Mouse (Mus musculus) limb, embryonic 12.5 days (tissue): ENCODE results near the gene Sel1l3. TPM values are rescaled to one million over a fixed set of nuclear protein-coding genes. Genes with fewer than 3 reads are reported as not detected.

ENCODE experiments used
- ATAC-seq: fragments of 200-750 bp; cut with Nextera tagmentation; 2 replicates; pipeline ENCODE4 v1.8.0; 2017; ENCODE audit warnings: low read depth, moderate TSS enrichment; ENCODE audit not compliant: insufficient number of reproducible peaks, insufficient read depth, low FRiP score, low TSS enrichment
- H3K27ac ChIP-seq: fragments of 300-500 bp; sonication (generic); 2 replicates; pipeline ENCODE4 v1.5.1; 2016; ENCODE audit warnings: mild to moderate bottlenecking, moderate library complexity
- H3K27me3 ChIP-seq: fragments of 300-500 bp; sonication (generic); 2 replicates; pipeline ENCODE4 v1.6.1; 2016; ENCODE audit warnings: mild to moderate bottlenecking, moderate library complexity
- H3K36me3 ChIP-seq: fragments of 300-500 bp; sonication (generic); 2 replicates; pipeline ENCODE4 v1.6.1; 2016; ENCODE audit warnings: mild to moderate bottlenecking, moderate library complexity
- H3K4me1 ChIP-seq: fragments of 300-500 bp; sonication (generic); replicated peaks from 2 replicates; pipeline ENCODE4 v1.6.1; 2016
- H3K4me2 ChIP-seq: fragments of 300-500 bp; sonication (generic); 2 replicates; pipeline ENCODE4 v1.6.1; 2016; ENCODE audit warnings: mild to moderate bottlenecking, moderate library complexity
- H3K4me3 ChIP-seq: fragments of 300-500 bp; sonication (generic); replicated peaks from 2 replicates; pipeline ENCODE4 v1.5.1; 2016; ENCODE audit warnings: mild to moderate bottlenecking
- H3K9ac ChIP-seq: fragments of 300-500 bp; sonication (generic); replicated peaks from 2 replicates; pipeline ENCODE4 v1.6.1; 2016; ENCODE audit warnings: mild to moderate bottlenecking, moderate library complexity
- H3K9me3 ChIP-seq: fragments of 300-500 bp; sonication (generic); 2 replicates; pipeline ENCODE4 v1.6.1; 2016; ENCODE audit warnings: mild to moderate bottlenecking, moderate library complexity
- WGBS: fragments of 180-500 bp; shearing (Covaris S2); methylation state at CpG from one replicate; pipeline ENCODE4 v1.1.7; 2016; 5-methylcytosine and 5-hydroxymethylcytosine counted together
- polyA plus RNA-seq: library from polyadenylated mRNA; unstranded; fragments of >200 nt; fragmentation: Nextera tagmentation; extraction: Ambion mirVana; gene quantifications from 2 replicates; pipeline ENCODE4 v1.2.1, GENCODE M21; 2016

Sel1l3 gene
- polyA plus RNA-seq, 1 experiment from 2014 or later, result 1.3 TPM

- 91% methylated on average over 4 of the region's 4 CpGs for WGBS
- Histone ChIP-seq H3K27me3 (no peaks in the 10 kb centered on the region), H3K4me3 (no peak overlapping the region), H3K9me3 (no peaks in the 10 kb centered on the region), H3K4me2 (no peak overlapping the region), H3K27ac (no peak overlapping the region), H3K9ac (no peak overlapping the region), H3K4me1 (no peaks in the 10 kb centered on the region), H3K36me3 (no peaks in the 10 kb centered on the region)
- ATAC-seq, result no peak
Measured at GRCm38 (mm10) chr5:53078453-53078852, 135.3 kb downstream of the Sel1l3 start.

- Histone ChIP-seq H3K36me3 (no peaks in the 10 kb centered on the region), H3K9me3 (no peaks in the 10 kb centered on the region), H3K9ac (no peak overlapping the region), H3K4me1 (no peaks in the 10 kb centered on the region), H3K4me3 (no peak overlapping the region), H3K27ac (no peak overlapping the region), H3K27me3 (no peaks in the 10 kb centered on the region), H3K4me2 (no peak overlapping the region)
- no peak for ATAC-seq
- WGBS, result 62% methylated on average over 6 of the region's 6 CpGs
Measured at GRCm38 (mm10) chr5:53074553-53074952, 139.2 kb downstream of the Sel1l3 start.

- 89% methylated on average over 9 of the region's 9 CpGs for WGBS
- no peaks in the 10 kb centered on the region for H3K4me1 ChIP-seq
- H3K4me2 ChIP-seq, result no peak overlapping the region
- no peak overlapping the region for H3K4me3 ChIP-seq
- H3K27ac ChIP-seq, result no peak overlapping the region
- H3K9me3 ChIP-seq, result no peaks in the 10 kb centered on the region
- H3K36me3 ChIP-seq, result no peaks in the 10 kb centered on the region
- H3K9ac ChIP-seq, result no peak overlapping the region
- ATAC-seq, result no peak
- H3K27me3 ChIP-seq, result no peaks in the 10 kb centered on the region
Measured at GRCm38 (mm10) chr5:53061532-53062130, 152.1 kb downstream of the Sel1l3 start.

Other genes with a start within 250 kb of the Sel1l3 start
- not detected in 2 replicates for gene Slc34a2, start 175.8 kb downstream of the Sel1l3 start, polyA plus RNA-seq
- 65.6 and 66.0 TPM in 2 replicates for gene Smim20, start 53.2 kb upstream of the Sel1l3 start, polyA plus RNA-seq